Mouse (Mus musculus) E14TG2a.4 (cell line): ENCODE measurements around the gene Mettl8.

Experiments
- H3K27me3 ChIP-seq: 2 replicates; pipeline ENCODE4 v1.6.1; 2014; ENCODE audit warnings: low read length, control low read depth; ENCODE audit not compliant: insufficient read depth
- H3K36me3 ChIP-seq: 2 replicates; pipeline ENCODE4 v1.6.1; 2014; ENCODE audit warnings: low read length, control low read depth; ENCODE audit not compliant: insufficient read depth
- H3K4me1 ChIP-seq: replicated peaks from 2 replicates; pipeline ENCODE4 v1.6.1; 2014; ENCODE audit warnings: low read depth, low read length, control low read depth
- H3K4me3 ChIP-seq: replicated peaks from 2 replicates; pipeline ENCODE4 v1.5.1; 2014; ENCODE audit warnings: mild to moderate bottlenecking, low read length
- H3K9me3 ChIP-seq: 2 replicates; pipeline ENCODE4 v1.6.1; 2014; ENCODE audit warnings: low read length, control low read depth
- CTCF ChIP-seq: conservative IDR thresholded peaks from 2 replicates; pipeline ENCODE4 v1.5.1; 2014; ENCODE audit warnings: low read length
- NANOG ChIP-seq: IDR thresholded peaks from 2 replicates; pipeline ENCODE4 v1.6.1; 2014; ENCODE audit warnings: borderline replicate concordance, low read length, mixed read lengths
- POU5F1 ChIP-seq: IDR thresholded peaks from 2 replicates; pipeline ENCODE4 v1.6.1; 2014; ENCODE audit warnings: low read length, borderline replicate concordance

Mettl8 gene

GRCm38 (mm10) chr2:71046151-71046550, 9.2 kb downstream of the Mettl8 start:
- Histone ChIP-seq H3K27me3 (no peaks in the 10 kb centered on the region), H3K9me3 (no peaks in the 10 kb centered on the region), H3K4me1 (peaks cover 31% of the 10 kb centered on the region), H3K4me3 (no peak overlapping the region), H3K36me3 (peaks cover 28% of the 10 kb centered on the region)
- TF ChIP-seq POU5F1 = no peak
- no peak for TF ChIP-seq NANOG
- TF ChIP-seq CTCF = no peak

DNA sequence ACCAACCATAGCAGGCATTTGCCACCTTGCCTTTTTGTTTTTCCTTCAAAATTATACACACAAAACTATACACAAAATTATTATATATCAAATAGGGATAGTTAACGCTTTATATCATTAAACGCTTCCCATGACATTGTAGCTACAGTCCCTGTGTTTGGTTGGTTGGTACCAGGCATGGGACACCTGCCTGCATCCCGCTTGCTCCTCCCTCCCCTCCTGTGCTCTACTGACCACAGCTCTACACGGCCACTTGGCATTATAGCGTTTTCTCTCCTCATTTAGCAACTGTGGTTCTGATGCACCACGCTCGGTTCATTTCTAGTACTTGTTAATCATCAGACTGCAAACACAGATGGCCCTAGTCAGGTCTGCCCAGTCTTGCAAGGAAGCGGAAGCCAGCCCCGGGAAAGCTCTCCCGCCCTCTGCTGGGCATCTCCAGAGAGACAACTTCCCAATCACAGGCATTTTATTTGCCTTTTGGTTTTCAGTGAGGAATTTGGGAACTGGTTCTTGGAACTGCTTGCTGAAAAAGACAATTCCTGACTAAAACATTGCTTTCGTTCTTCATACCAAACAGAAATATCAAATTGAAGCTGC, 15.8 kb downstream of the Mettl8 start:
- H3K4me3 ChIP-seq = peak overlapping the region; percentile 41; the same call in 1 of the 2 replicates

DNA sequence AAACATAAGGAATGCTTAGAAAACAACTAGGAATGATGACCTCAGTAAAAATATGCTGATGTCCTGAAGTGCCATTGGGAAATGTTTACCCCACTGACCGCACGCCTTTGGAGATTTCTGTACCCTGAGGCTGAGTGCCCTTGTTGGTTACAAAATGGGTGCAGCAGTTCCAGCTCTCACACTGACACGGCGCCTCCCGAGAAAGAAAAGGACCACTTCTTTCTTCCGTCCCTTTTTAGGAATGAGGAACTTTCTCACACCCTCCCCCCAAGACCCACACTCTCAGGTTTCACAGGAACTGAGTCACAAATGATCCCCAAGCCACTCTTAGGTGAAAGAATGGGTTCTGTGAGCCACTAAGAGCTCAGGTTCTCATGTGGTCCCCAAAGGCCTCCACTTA, 17.9 kb downstream of the Mettl8 start:
- TF ChIP-seq POU5F1 (no peak), NANOG (no peak), CTCF (no peak)
- Histone ChIP-seq H3K36me3 (peaks cover 27% of the 10 kb centered on the region; the same call in 1 of the 2 replicates), H3K9me3 (no peaks in the 10 kb centered on the region), H3K4me3 (no peak overlapping the region), H3K27me3 (no peaks in the 10 kb centered on the region), H3K4me1 (peaks cover 27% of the 10 kb centered on the region)

More for the DNA sequence above, 15.8 kb downstream of the Mettl8 start:
- Histone ChIP-seq H3K36me3 (peaks cover 17% of the 10 kb centered on the region; the same call in 1 of the 2 replicates), H3K9me3 (no peaks in the 10 kb centered on the region), H3K27me3 (no peaks in the 10 kb centered on the region), H3K4me1 (peaks cover 32% of the 10 kb centered on the region)
- TF ChIP-seq CTCF (peak; percentile 75), NANOG (no peak)

DNA sequence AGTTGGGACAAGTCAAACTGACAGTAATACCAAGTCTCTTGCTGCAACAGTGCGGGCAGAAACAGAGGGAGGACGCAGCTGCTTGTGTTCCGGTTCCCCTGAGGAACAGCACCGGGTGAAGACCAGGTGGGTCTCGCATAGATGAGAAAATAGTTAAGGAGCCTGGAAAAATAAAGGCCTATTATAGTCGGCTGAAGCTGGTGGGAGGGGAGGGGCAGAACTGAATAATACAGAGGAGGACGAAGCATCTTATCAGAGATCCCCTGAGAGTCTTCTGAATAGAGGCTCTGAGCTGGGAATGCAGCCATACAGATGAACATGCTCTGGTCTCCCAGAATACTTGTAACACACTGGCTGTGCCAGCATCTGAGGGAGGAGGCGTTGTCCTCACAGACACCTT, 21.4 kb downstream of the Mettl8 start:
- peaks cover 22% of the 10 kb centered on the region for H3K4me1 ChIP-seq
- peaks cover 16% of the 10 kb centered on the region; the same call in 1 of the 2 replicates for H3K36me3 ChIP-seq
- no peak overlapping the region for H3K4me3 ChIP-seq
- TF ChIP-seq CTCF = no peak
- TF ChIP-seq POU5F1 = no peak
- no peak for TF ChIP-seq NANOG
- no peaks in the 10 kb centered on the region for H3K27me3 ChIP-seq
- H3K9me3 ChIP-seq = no peaks in the 10 kb centered on the region

- peaks cover 16% of the 10 kb centered on the region; the same call in 1 of the 2 replicates for H3K36me3 ChIP-seq
Observed at GRCm38 (mm10) chr2:71033014-71033413, 22.4 kb downstream of the Mettl8 start.

GRCm38 (mm10) chr2:71031973-71032794, 23.2 kb downstream of the Mettl8 start:
- no peak overlapping the region for H3K4me3 ChIP-seq
- no peaks in the 10 kb centered on the region for H3K27me3 ChIP-seq
- TF ChIP-seq CTCF (no peak), POU5F1 (no peak)
- H3K36me3 ChIP-seq = peaks cover 16% of the 10 kb centered on the region; the same call in 1 of the 2 replicates
- H3K9me3 ChIP-seq = no peaks in the 10 kb centered on the region
- H3K4me1 ChIP-seq = peaks cover 20% of the 10 kb centered on the region

More at GRCm38 (mm10) chr2:71033014-71033413, 22.4 kb downstream of the Mettl8 start:
- Histone ChIP-seq H3K4me1 (peaks cover 18% of the 10 kb centered on the region), H3K9me3 (no peaks in the 10 kb centered on the region), H3K27me3 (no peaks in the 10 kb centered on the region), H3K4me3 (no peak overlapping the region)
- TF ChIP-seq NANOG (no peak), POU5F1 (no peak), CTCF (no peak)

GRCm38 (mm10) chr2:71030663-71031062, 24.7 kb downstream of the Mettl8 start:
- Histone ChIP-seq H3K9me3 (no peaks in the 10 kb centered on the region), H3K27me3 (no peaks in the 10 kb centered on the region), H3K4me3 (no peak overlapping the region), H3K4me1 (peaks cover 28% of the 10 kb centered on the region), H3K36me3 (peaks cover 16% of the 10 kb centered on the region; the same call in 1 of the 2 replicates)
- TF ChIP-seq POU5F1 = no peak
- TF ChIP-seq CTCF = no peak
- TF ChIP-seq NANOG = no peak

- H3K9me3 ChIP-seq = no peaks in the 10 kb centered on the region
- no peak overlapping the region for H3K4me3 ChIP-seq
- peaks cover 51% of the 10 kb centered on the region for H3K4me1 ChIP-seq
- H3K27me3 ChIP-seq = no peaks in the 10 kb centered on the region
- TF ChIP-seq POU5F1 (no peak), NANOG (no peak), CTCF (no peak)
- 0 out of 2 replicates have a peak, but pooled peaks cover 2% of the 10 kb centered on the region for H3K36me3 ChIP-seq
Observed at GRCm38 (mm10) chr2:71027631-71028030, 27.8 kb downstream of the Mettl8 start.

- no peaks in the 10 kb centered on the region for H3K36me3 ChIP-seq
- no peaks in the 10 kb centered on the region for H3K27me3 ChIP-seq
- H3K4me1 ChIP-seq = peaks cover 51% of the 10 kb centered on the region
- TF ChIP-seq CTCF = peak; percentile 28; the same call in 1 of the 2 replicates
- TF ChIP-seq POU5F1 = no peak
- H3K9me3 ChIP-seq = no peaks in the 10 kb centered on the region
- no peak overlapping the region for H3K4me3 ChIP-seq
Observed at GRCm38 (mm10) chr2:71026787-71027186, 28.6 kb downstream of the Mettl8 start.
